Mouse (Mus musculus) kidney, postnatal 10 days (tissue): ENCODE data around the gene Kansl1l.

Experiments
- DNase-seq: peaks from one replicate; pipeline ENCODE4 v3.0.0; 2021; ENCODE audit warnings: mixed read lengths

The Kansl1l gene

DNA sequence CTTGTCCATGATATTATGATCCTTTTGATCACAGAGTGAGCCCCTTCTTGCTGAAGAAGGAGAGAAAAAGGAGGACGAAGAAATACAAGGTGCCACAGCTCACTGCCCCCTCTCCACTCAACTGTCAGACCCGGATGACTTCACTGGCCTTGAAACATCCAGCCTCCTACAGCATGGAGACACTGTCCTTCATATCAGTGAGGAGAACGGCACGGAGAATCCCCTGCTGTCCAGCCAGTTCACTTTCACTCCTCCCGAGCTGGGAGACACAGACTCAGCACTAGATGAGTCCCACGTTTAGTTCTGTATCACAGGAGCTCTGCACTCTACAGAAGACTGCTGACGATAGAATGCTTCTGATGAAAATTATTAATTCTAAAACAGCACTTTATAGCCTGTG is 122.1 kb downstream of the Kansl1l start:
- no peak for DNase-seq

DNA sequence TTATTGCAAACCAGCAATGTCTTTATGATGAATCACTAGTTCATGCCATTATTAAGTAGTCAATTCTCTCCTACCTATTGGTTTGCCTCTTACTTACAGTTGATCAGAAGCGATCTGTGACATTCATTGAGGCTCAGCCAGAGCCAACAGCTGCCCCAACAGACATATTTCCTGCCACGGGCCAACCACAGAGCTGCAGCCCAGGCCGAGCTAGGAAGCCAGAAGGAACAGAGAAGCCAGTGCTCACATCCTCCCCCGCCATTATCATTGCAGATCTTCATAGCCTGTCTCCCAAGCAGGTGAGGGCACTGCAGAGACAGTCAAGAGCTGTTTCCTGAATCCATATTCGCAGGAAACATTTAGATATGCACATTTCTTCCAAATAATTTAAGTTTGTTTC is 123.1 kb downstream of the Kansl1l start:
- no peak for DNase-seq

DNA sequence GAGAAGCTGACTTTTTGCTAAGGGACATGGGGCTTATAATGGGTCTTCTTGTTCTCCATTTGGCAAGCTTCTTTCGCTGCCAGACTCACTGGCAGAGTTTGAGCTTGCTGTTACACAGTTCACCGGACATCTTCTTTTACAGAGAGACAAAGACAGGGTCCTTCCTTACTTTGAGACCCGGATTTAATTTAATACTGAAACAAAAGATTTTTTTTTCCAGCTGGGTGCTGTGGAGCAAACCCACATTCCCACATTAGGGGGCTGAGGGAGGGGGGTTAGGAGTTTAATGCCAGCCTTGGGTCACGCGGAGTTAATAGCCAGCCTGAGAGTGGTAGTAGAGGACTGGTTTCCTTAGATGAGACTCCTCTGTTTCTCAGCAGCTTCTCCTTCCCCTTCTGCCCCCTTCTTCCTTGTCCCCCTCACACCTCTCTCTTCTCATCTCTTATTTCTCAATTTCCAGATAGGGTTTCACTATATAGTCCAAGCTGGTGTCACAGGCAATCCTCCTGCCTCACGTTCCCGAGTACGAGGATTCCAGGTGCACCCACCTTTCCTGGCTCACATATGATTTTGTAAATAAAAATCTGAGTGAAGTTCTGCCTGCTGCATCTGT is 124.5 kb downstream of the Kansl1l start:
- DNase-seq = no peak

DNA sequence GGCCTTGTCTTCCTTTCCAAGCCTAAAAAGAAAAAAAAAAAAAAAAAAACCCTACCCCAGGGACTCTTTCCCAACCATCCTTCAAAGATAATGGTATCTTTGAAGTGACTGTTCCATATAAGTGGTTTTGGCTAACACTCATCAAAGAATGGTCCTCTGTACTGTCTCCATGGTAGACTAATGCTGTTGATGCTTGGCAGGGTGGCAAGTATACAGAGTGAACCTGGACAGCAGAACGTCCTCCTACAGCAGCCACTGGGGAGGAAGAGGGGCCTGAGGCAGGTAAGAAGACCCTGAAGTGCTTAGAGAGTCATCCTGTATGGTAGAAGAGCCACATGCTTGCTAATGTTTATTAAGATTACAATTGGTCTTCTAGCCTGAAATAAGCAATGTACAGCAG is 125.1 kb downstream of the Kansl1l start:
- no peak for DNase-seq

DNA sequence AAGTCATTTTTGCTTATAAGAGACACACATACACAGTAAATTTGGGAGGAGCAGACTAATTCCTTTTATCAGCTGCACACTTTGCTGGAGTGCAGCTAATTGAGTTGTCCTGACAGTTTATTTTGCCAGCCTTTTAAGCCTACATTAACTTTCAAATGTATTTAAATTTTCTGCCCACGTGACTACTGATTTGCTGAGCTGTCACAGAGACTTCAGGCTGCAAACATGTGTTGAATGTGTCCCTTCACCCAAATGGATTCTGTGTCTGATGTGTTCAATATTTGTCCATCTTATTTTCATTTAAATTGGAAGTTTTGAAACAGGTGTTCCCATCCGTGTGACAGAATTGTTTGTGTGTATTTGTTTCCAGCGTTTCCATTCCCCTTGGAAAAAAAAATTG is 125.6 kb downstream of the Kansl1l start:
- DNase-seq = no peak

DNA sequence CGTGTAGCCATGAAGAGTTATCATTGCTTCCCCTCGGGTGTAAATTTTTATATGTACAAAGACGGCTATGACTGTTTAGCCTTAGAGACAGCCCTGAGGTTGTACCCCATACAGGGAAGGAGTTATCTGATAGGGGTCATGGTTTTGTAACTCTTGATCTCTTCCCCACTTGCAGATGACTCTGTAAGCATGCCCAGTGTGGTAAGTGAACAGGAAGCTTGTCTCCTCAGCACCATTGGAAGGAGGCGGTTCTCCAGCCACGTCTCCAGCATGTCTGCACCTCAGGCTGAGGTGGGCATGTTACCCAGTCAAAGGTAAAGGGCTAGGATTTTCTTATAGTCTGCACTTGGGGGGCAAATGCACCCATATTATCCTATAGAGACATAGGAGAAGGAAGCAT is 134.4 kb downstream of the Kansl1l start:
- DNase-seq = no peak

DNA sequence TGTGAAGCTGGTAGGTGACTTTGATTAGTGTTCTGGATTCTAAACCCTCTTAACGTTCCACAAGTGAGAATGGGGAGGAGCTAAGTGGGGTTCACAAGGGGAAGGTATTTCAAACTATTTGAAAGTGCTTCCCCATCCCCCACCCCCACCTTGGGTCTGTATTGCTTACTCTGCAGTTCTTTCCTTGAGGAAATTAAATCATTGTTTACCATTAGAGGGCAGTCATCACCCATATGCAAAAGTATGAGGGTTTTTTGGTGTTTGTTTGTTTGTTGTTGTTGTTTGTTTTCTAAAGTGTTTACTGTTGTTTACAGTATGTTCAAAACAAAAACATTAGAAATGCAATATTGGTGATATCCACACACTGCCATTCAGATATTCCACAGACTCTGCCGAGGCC is 138.7 kb downstream of the Kansl1l start:
- no peak for DNase-seq

DNA sequence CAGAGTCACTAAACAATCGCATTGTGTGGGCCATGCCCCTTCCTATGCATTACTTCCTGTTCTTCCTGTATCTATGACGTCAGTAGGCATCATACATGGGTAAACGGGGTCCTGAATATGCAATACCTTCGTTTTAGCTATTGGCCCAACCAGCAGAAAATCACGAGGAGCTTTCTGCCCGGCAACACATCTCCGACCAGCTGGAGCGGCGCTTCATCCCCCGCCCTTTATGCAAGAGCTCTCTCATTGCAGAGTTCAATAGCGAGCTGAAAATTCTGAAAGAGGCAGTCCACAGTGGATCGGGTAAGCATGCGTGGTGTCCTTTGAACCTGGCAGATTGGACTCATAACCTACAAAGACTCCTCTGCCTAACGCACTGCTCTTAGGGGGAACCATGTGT is 139.4 kb downstream of the Kansl1l start:
- no peak for DNase-seq

DNA sequence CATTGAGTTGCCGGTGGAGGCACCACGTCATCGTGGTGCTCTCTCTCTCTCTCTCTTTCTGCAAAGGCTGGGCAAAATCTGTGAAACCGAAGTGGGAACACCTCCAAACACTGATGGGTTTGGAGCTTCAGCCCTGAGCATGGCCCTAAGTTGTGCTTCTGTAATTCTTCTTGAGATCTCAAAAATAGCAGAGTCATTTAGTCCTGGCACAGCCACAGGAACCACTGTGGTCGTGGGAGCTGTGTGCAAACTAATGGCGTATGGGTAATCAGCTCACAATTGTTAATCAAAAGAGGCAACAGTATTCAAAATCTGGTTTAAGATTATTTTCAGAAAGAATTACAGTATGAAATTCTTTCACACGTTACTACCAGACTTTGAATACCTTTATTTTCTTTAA is 144.6 kb downstream of the Kansl1l start:
- DNase-seq = no peak

DNA sequence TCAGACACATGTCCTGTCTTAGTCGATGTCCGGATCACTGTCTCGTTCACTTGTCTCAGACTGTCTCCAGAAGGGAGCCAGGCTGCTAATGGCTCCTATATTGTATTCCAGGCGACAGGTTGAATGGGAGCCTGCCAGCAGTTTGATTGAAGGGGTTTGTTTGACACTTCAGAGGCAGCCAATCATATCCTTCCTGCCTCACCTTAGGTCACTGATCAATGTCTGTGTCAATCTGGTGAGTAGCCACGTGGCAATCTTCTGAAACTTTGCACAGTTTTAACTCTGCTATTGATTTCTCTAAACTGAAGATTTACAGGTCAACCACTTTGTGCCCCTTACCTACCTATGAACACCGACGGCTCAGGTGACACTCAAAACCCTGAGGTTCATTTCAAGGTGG is 145.9 kb downstream of the Kansl1l start:
- no peak for DNase-seq
